Mouse (Mus musculus): ENCODE results near the gene Iqcg.

GRCm38 (mm10) chr16:33006888-33007287, 49.1 kb downstream of the Iqcg start:
- TF ChIP-seq MAX (IDR thresholded peaks at IDR 0.05; ENCODE audit: low read depth) (no peak), POLR2A (IDR thresholded peaks at IDR 0.05; ENCODE audit: insufficient read length, low read depth) (no peak), MYOG (IDR thresholded peaks at IDR 0.05; ENCODE audit: control insufficient read depth in 1 of 3, insufficient read depth in 1 of 3, insufficient read length in 2 of 3, low read depth in 2 of 3) (no peak), TCF3 (IDR thresholded peaks at IDR 0.05; ENCODE audit: insufficient read length, low read depth) (no peak), E2F4 (IDR thresholded peaks at IDR 0.05; ENCODE audit: insufficient read depth) (no peak)

Measured in myocyte (in vitro differentiated cells).